8 mouse cellular contexts compared by ENCODE assay signal in the genomic region with DNA sequence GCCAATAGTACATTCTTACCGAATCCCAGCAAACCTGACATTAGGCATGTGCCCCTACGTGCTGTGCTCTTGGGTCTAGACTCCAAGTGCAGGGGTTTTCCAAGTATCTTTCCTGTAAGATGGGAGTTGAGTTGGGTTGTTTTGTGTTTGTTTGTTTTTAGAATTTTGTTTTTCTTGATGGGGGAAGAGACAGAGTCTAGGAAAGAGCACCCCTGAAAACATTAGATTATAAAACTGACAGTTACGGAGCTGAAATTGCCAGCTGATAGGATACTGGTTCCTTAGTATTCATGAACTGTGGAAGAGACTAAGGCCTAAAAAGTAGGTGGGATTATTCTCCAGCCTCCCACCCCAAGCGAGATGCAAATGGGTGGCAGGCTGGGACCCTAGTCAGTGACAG. TPM values are rescaled to one million over a fixed set of nuclear protein-coding genes. Genes with fewer than 3 reads are reported as not detected.
DNase-seq lines count a peak whose midpoint lies in the region; ATAC-seq and TF ChIP-seq lines count a peak whose summit lies in the region.

No protein-coding gene starts in this region.

- H3K4me2 ChIP-seq in heart, embryonic 11.5 days: peak overlapping the region; percentile 42; the same call in 1 of the 2 replicates
- H3K4me2 ChIP-seq in lung, embryonic 15.5 days: no peak overlapping the region
- H3K4me2 ChIP-seq in intestine, embryonic 15.5 days (replicated peaks): peak overlapping the region; percentile 34
- no peak overlapping the region for H3K4me2 ChIP-seq in neural tube, embryonic 14.5 days (ENCODE audit: low read depth, low read length)

- WGBS in heart, embryonic 11.5 days (ENCODE audit: insufficient replicate concordance): 70% methylated on average over 4 of the region's 4 CpGs
- WGBS in lung, embryonic 15.5 days: 76% methylated on average over 4 of the region's 4 CpGs
- WGBS in intestine, embryonic 15.5 days: 77% methylated on average over 4 of the region's 4 CpGs
- 77% methylated on average over 4 of the region's 4 CpGs for WGBS in neural tube, embryonic 14.5 days
- 91% methylated on average over 4 of the region's 4 CpGs for WGBS in thymus, adult 2 months

- no peaks in the 10 kb centered on the region for H3K36me3 ChIP-seq in heart, embryonic 11.5 days (ENCODE audit: control insufficient read depth, insufficient read depth, low read length)
- no peaks in the 10 kb centered on the region for H3K36me3 ChIP-seq in lung, embryonic 15.5 days
- no peaks in the 10 kb centered on the region for H3K36me3 ChIP-seq in intestine, embryonic 15.5 days
- H3K36me3 ChIP-seq in neural tube, embryonic 14.5 days (ENCODE audit: control insufficient read depth, insufficient read depth, low read length): no peaks in the 10 kb centered on the region
- no peaks in the 10 kb centered on the region for H3K36me3 ChIP-seq in thymus, adult 2 months (ENCODE audit: control insufficient read depth, insufficient read depth, low read length)

- no peak for TF ChIP-seq POLR2A in thymus, adult 2 months (IDR thresholded peaks at IDR 0.05; ENCODE audit: control insufficient read depth, extremely low read depth, insufficient read depth, low read length, poor library complexity)

- no peak for DNase-seq in heart, adult 11 months
- no peak for DNase-seq in lung, postnatal 36 days
- DNase-seq in Muller cell, postnatal 12 days (ENCODE audit: inconsistent ontology term): no peak
- no peak for DNase-seq in thymus, adult 2 months

- no peaks in the 10 kb centered on the region for H3K9me3 ChIP-seq in heart, embryonic 11.5 days (replicated peaks; ENCODE audit: control insufficient read depth, low read length)
- no peaks in the 10 kb centered on the region for H3K9me3 ChIP-seq in lung, embryonic 15.5 days
- H3K9me3 ChIP-seq in intestine, embryonic 15.5 days: no peaks in the 10 kb centered on the region
- H3K9me3 ChIP-seq in neural tube, embryonic 14.5 days (ENCODE audit: control insufficient read depth, low read length): no peaks in the 10 kb centered on the region

- H3K27ac ChIP-seq in heart, embryonic 11.5 days (ENCODE audit: low read depth, low read length): peak overlapping the region; percentile 86
- peak overlapping the region; percentile 75; the same call in 1 of the 2 replicates for H3K27ac ChIP-seq in lung, embryonic 15.5 days
- peak overlapping the region; percentile 78 for H3K27ac ChIP-seq in intestine, embryonic 15.5 days
- H3K27ac ChIP-seq in neural tube, embryonic 14.5 days (ENCODE audit: low read depth, low read length): peak overlapping the region; percentile 62; the same call in 1 of the 2 replicates
- H3K27ac ChIP-seq in thymus, adult 2 months (ENCODE audit: control insufficient read depth, insufficient read depth, low read length): no peak overlapping the region

- ATAC-seq in heart, embryonic 11.5 days (replicated peaks; ENCODE audit: insufficient number of reproducible peaks, low FRiP score, low TSS enrichment): no peak
- ATAC-seq in lung, embryonic 15.5 days (ENCODE audit: borderline replicate concordance, extremely low read depth, low FRiP score, low TSS enrichment): no peak
- ATAC-seq in intestine, embryonic 15.5 days: no peak
- ATAC-seq in neural tube, embryonic 14.5 days (ENCODE audit: low read depth): no peak

- H3K4me1 ChIP-seq in heart, embryonic 11.5 days (ENCODE audit: control insufficient read depth, insufficient read depth, low read length): peaks cover 91% of the 10 kb centered on the region
- H3K4me1 ChIP-seq in lung, embryonic 15.5 days: peaks cover 79% of the 10 kb centered on the region
- H3K4me1 ChIP-seq in intestine, embryonic 15.5 days (replicated peaks): peaks cover 91% of the 10 kb centered on the region
- peaks cover 89% of the 10 kb centered on the region for H3K4me1 ChIP-seq in neural tube, embryonic 14.5 days (ENCODE audit: control insufficient read depth, insufficient read depth, low read length)
- H3K4me1 ChIP-seq in thymus, adult 2 months (replicated peaks; ENCODE audit: control insufficient read depth, insufficient read depth, low read length): peaks cover 66% of the 10 kb centered on the region

- peak overlapping the region; percentile 59; the same call in 1 of the 2 replicates for H3K9ac ChIP-seq in heart, embryonic 11.5 days (ENCODE audit: low read depth, low read length)
- no peak overlapping the region for H3K9ac ChIP-seq in lung, embryonic 15.5 days
- no peak overlapping the region for H3K9ac ChIP-seq in intestine, embryonic 15.5 days
- no peak overlapping the region for H3K9ac ChIP-seq in neural tube, embryonic 14.5 days (replicated peaks; ENCODE audit: low read depth, low read length)

- H3K4me3 ChIP-seq in heart, embryonic 11.5 days (ENCODE audit: low read depth, low read length): no peak overlapping the region
- H3K4me3 ChIP-seq in lung, embryonic 15.5 days: no peak overlapping the region
- no peak overlapping the region for H3K4me3 ChIP-seq in intestine, embryonic 15.5 days (replicated peaks)
- H3K4me3 ChIP-seq in neural tube, embryonic 14.5 days (ENCODE audit: low read depth, low read length): no peak overlapping the region
- no peak overlapping the region for H3K4me3 ChIP-seq in thymus, adult 2 months (ENCODE audit: control insufficient read depth, insufficient read depth, low read length)

- H3K27me3 ChIP-seq in heart, embryonic 11.5 days (ENCODE audit: control insufficient read depth, insufficient read depth, low read length): no peaks in the 10 kb centered on the region
- H3K27me3 ChIP-seq in lung, embryonic 15.5 days: no peaks in the 10 kb centered on the region
- H3K27me3 ChIP-seq in intestine, embryonic 15.5 days (replicated peaks): no peaks in the 10 kb centered on the region
- H3K27me3 ChIP-seq in neural tube, embryonic 14.5 days (ENCODE audit: control insufficient read depth, insufficient read depth, low read length): no peaks in the 10 kb centered on the region
- no peaks in the 10 kb centered on the region for H3K27me3 ChIP-seq in thymus, adult 2 months (ENCODE audit: control insufficient read depth, insufficient read depth, low read length)

- no peak for TF ChIP-seq CTCF in thymus, adult 2 months (IDR thresholded peaks at IDR 0.05; ENCODE audit: borderline replicate concordance, control insufficient read depth, extremely low read depth, insufficient read depth, low read length, poor library complexity)

RNA-seq across cellular contexts. Expression of a gene that starts 21.5 kb away (rescaled TPM):
- polyA plus RNA-seq in heart, embryonic 11.5 days (2014; fragmentation: Nextera tagmentation; extraction: Ambion mirVana): 34.9 and 36.2 TPM in 2 replicates
- 19.8 and 23.8 TPM in 2 replicates for polyA plus RNA-seq in lung, embryonic 15.5 days (2015; fragmentation: Nextera tagmentation; extraction: Ambion mirVana)
- polyA plus RNA-seq in intestine, embryonic 15.5 days (2015; fragmentation: Nextera tagmentation; extraction: Ambion mirVana): 26.3 and 28.0 TPM in 2 replicates
- polyA plus RNA-seq in neural tube, embryonic 14.5 days (2014; fragmentation: Nextera tagmentation; extraction: Ambion mirVana): 72.7 and 75.0 TPM in 2 replicates
- polyA plus RNA-seq in thymus, adult 2 months (2012; rRNA removed): 58.9 and 93.6 TPM in 2 replicates

Comparison
In these comparisons a context has a peak if more than half of its experiments do, and no peak if none do; other contexts are left out.
1. H3K4me2 ChIP-seq: peak in heart, embryonic 11.5 days (single experiment) and intestine, embryonic 15.5 days (single experiment); none in lung, embryonic 15.5 days (single experiment) and neural tube, embryonic 14.5 days (single experiment).